Mouse (Mus musculus): ENCODE measurements around the gene Mc3r. TPM values are rescaled to one million over a fixed set of nuclear protein-coding genes. Genes with fewer than 3 reads are reported as not detected.

Mc3r gene
- polyA plus RNA-seq, 1 experiment from 2014 or later: 0.13 TPM

- H3K27me3 ChIP-seq (ENCODE audit: control insufficient read depth, insufficient read depth, low read length): no peaks in the 10 kb centered on the region
- 28% methylated on average over 1 of the region's 1 CpGs for whole genome bisulfite sequencing (ENCODE audit: insufficient replicate concordance)
- no peak overlapping the region for H3K4me3 ChIP-seq (ENCODE audit: low read depth, low read length)
- no peak overlapping the region for H3K4me2 ChIP-seq
- H3K27ac ChIP-seq (ENCODE audit: low read depth, low read length): peak overlapping the region; percentile 50
- peak; percentile 84 for ATAC-seq (replicated peaks; ENCODE audit: insufficient number of reproducible peaks, low FRiP score, low TSS enrichment)
- H3K4me1 ChIP-seq (ENCODE audit: control insufficient read depth, insufficient read depth, low read length): peaks cover 3% of the 10 kb centered on the region; the same call in 1 of the 2 replicates
- H3K9ac ChIP-seq (ENCODE audit: low read depth, low read length): no peak overlapping the region
- no peaks in the 10 kb centered on the region for H3K9me3 ChIP-seq (replicated peaks; ENCODE audit: control insufficient read depth, low read length)
- H3K36me3 ChIP-seq (ENCODE audit: control insufficient read depth, insufficient read depth, low read length): no peaks in the 10 kb centered on the region
These were observed 49.8 kb downstream of the Mc3r start for GRCm38 (mm10) chr2:172298083-172298482.

DNA sequence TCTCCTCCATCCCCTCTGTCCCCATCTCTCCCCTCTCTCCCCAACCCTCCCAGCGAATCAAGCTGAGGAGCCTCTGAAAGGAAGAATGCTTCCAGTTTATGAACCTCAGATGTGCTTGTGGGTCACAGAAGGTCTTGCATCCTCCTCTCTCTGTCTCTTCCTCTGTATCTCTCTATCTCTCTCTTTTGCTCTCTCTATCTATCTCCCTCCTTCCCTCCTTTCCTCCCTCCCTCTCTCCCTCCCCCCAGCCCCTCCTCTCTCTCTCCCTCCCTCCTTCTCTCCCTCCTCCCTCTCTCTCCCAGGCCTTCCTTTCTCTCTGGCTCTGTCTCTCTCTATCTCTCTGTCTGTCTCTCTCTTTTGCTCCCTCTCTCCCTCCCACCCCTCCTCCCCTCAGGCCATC, 50.2 kb downstream of the Mc3r start:
- H3K27ac ChIP-seq (ENCODE audit: low read depth, low read length): peak overlapping the region; percentile 50; the same call in 1 of the 2 replicates
- no peaks in the 10 kb centered on the region for H3K9me3 ChIP-seq (replicated peaks; ENCODE audit: control insufficient read depth, low read length)
- H3K4me1 ChIP-seq (ENCODE audit: control insufficient read depth, insufficient read depth, low read length): peaks cover 3% of the 10 kb centered on the region; the same call in 1 of the 2 replicates
- no peak overlapping the region for H3K4me2 ChIP-seq
- 11% methylated on average over 1 of the region's 1 CpGs for WGBS (ENCODE audit: insufficient replicate concordance)
- no peak overlapping the region for H3K9ac ChIP-seq (ENCODE audit: low read depth, low read length)
- H3K36me3 ChIP-seq (ENCODE audit: control insufficient read depth, insufficient read depth, low read length): no peaks in the 10 kb centered on the region
- no peaks in the 10 kb centered on the region for H3K27me3 ChIP-seq (ENCODE audit: control insufficient read depth, insufficient read depth, low read length)
- H3K4me3 ChIP-seq (ENCODE audit: low read depth, low read length): no peak overlapping the region
- ATAC-seq (replicated peaks; ENCODE audit: insufficient number of reproducible peaks, low FRiP score, low TSS enrichment): no peak; the same call in 1 of the 2 replicates

DNA sequence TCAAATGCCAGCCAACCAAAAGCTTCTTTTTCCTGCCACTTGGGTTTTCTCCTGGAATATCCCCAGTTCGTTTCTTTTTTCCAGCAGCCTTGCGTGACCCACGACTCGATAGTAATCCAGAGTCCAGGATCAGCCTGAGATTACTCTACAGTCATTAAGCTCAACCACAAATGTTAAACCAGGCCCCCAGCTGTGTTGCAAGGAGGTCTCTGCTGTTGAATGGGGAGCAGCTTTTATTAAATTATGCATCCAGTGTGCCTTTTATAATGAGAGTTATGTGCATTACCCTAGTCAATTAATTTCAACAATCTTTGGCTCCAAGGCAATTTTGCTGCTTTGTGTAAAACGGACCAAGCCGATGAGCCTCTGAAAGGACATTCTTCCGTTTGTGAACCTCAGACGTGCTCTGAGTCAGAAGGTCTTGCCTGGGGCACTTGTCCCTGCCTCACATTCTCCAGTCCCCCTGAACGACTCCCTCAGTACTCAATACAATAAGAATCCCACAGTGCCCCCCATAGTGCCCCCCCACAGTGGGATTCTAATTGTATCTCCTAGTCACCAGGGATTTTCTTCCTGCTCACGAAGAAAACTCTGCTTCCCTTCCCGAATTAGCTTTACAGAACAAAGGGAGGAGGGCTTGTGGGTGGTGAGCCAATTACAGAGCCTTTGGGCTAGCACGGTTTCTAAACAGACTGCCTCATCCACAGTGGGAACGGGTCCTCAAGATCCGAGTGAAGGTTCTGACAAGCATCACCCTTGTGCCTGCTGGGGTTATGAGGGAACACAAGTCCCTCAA, 51.0 kb downstream of the Mc3r start:
- H3K9ac ChIP-seq (ENCODE audit: low read depth, low read length): 0 out of 2 replicates have a peak overlapping the region, but pooled peaks have one; percentile 16
- no peak overlapping the region for H3K4me3 ChIP-seq (ENCODE audit: low read depth, low read length)
- no peak overlapping the region for H3K4me2 ChIP-seq
- ATAC-seq (replicated peaks; ENCODE audit: insufficient number of reproducible peaks, low FRiP score, low TSS enrichment): no peak
- peak overlapping the region; percentile 35; the same call in 1 of the 2 replicates for H3K27ac ChIP-seq (ENCODE audit: low read depth, low read length)
- no peaks in the 10 kb centered on the region for H3K36me3 ChIP-seq (ENCODE audit: control insufficient read depth, insufficient read depth, low read length)
- peaks cover 3% of the 10 kb centered on the region; the same call in 1 of the 2 replicates for H3K4me1 ChIP-seq (ENCODE audit: control insufficient read depth, insufficient read depth, low read length)
- WGBS (ENCODE audit: insufficient replicate concordance): 23% methylated on average over 14 of the region's 14 CpGs
- H3K27me3 ChIP-seq (ENCODE audit: control insufficient read depth, insufficient read depth, low read length): no peaks in the 10 kb centered on the region
- no peaks in the 10 kb centered on the region for H3K9me3 ChIP-seq (replicated peaks; ENCODE audit: control insufficient read depth, low read length)

Other genes with a start within 250 kb of the Mc3r start
- 0.17 and 0.54 TPM in 2 replicates for gene Cbln4, start 205.0 kb upstream of the Mc3r start, polyA plus RNA-seq (2014; fragmentation: Nextera tagmentation; extraction: Ambion mirVana)
- 24.1 and 26.6 TPM in 2 replicates for gene Fam210b, start 97.1 kb downstream of the Mc3r start, polyA plus RNA-seq (2014; fragmentation: Nextera tagmentation; extraction: Ambion mirVana)
- gene Aurka, start 122.0 kb downstream of the Mc3r start, polyA plus RNA-seq (2014; fragmentation: Nextera tagmentation; extraction: Ambion mirVana): 112 and 115 TPM in 2 replicates
- 34.4 and 34.6 TPM in 2 replicates for gene Cstf1, start 122.2 kb downstream of the Mc3r start, polyA plus RNA-seq (2014; fragmentation: Nextera tagmentation; extraction: Ambion mirVana)
- 0.89 and 0.94 TPM in 2 replicates for gene Cass4, start 145.3 kb downstream of the Mc3r start, polyA plus RNA-seq (2014; fragmentation: Nextera tagmentation; extraction: Ambion mirVana)
- gene Rtf2, start 192.1 kb downstream of the Mc3r start, polyA plus RNA-seq (2014; fragmentation: Nextera tagmentation; extraction: Ambion mirVana): 52.1 and 55.7 TPM in 2 replicates
- gene Gcnt7, start 210.1 kb downstream of the Mc3r start, polyA plus RNA-seq (2014; fragmentation: Nextera tagmentation; extraction: Ambion mirVana): 0.80 and 0.87 TPM in 2 replicates
- 0.24 and 0.68 TPM in 2 replicates for gene Fam209, start 224.0 kb downstream of the Mc3r start, polyA plus RNA-seq (2014; fragmentation: Nextera tagmentation; extraction: Ambion mirVana)

Measured in heart, embryonic 11.5 days (tissue).